Mouse (Mus musculus) adrenal gland, adult (tissue): ENCODE measurements around the gene Dcun1d3.
A peak's percentile ranks its signal among the peaks of the same experiment; 100 is the strongest.

Experiments used
- DNase-seq, 2 experiments: peaks; one replicate each; pipeline ENCODE4 v3.0.0; 2022 to 2023; ENCODE audit warnings: low spot score in 1 of 2; ENCODE audit not compliant: inconsistent age in 2 of 2

Dcun1d3 gene

GRCm38 (mm10) chr7:119875776-119876440, 20.2 kb downstream of the Dcun1d3 start:
- no peak for DNase-seq

GRCm38 (mm10) chr7:119873050-119873449, 23.0 kb downstream of the Dcun1d3 start:
- DNase-seq = no peak

GRCm38 (mm10) chr7:119872204-119872603, 23.9 kb downstream of the Dcun1d3 start:
- no peak for DNase-seq

GRCm38 (mm10) chr7:119866136-119866535, 30.0 kb downstream of the Dcun1d3 start:
- no peak for DNase-seq

GRCm38 (mm10) chr7:119864500-119864899, 31.6 kb downstream of the Dcun1d3 start:
- DNase-seq = no peak

- no peak for DNase-seq
Measured at GRCm38 (mm10) chr7:119862167-119862566, 33.9 kb downstream of the Dcun1d3 start.

GRCm38 (mm10) chr7:119861335-119862091, 34.6 kb downstream of the Dcun1d3 start:
- DNase-seq = peak; percentile 55 to 75

GRCm38 (mm10) chr7:119860971-119861334, 35.1 kb downstream of the Dcun1d3 start:
- DNase-seq = no peak

GRCm38 (mm10) chr7:119860554-119860953, 35.5 kb downstream of the Dcun1d3 start:
- no peak for DNase-seq

GRCm38 (mm10) chr7:119860116-119860515, 36.0 kb downstream of the Dcun1d3 start:
- DNase-seq = no peak

- no peak for DNase-seq
Measured at GRCm38 (mm10) chr7:119859476-119859875, 36.6 kb downstream of the Dcun1d3 start.

GRCm38 (mm10) chr7:119855031-119855430, 41.1 kb downstream of the Dcun1d3 start:
- DNase-seq = no peak

- no peak for DNase-seq
Measured at GRCm38 (mm10) chr7:119854362-119854761, 41.7 kb downstream of the Dcun1d3 start.

GRCm38 (mm10) chr7:119853186-119853585, 42.9 kb downstream of the Dcun1d3 start:
- DNase-seq = no peak

- no peak for DNase-seq
Measured at GRCm38 (mm10) chr7:119852494-119852893, 43.6 kb downstream of the Dcun1d3 start.

GRCm38 (mm10) chr7:119850737-119851136, 45.4 kb downstream of the Dcun1d3 start:
- peak; percentile 11 to 48 for DNase-seq

- DNase-seq = peak; percentile 51 to 91
Measured at GRCm38 (mm10) chr7:119849096-119849495, 47.0 kb downstream of the Dcun1d3 start.

- DNase-seq = peak in 1 of 2 experiments; percentile 54
Measured at GRCm38 (mm10) chr7:119847396-119847795, 48.7 kb downstream of the Dcun1d3 start.

- no peak for DNase-seq
Measured at GRCm38 (mm10) chr7:119845541-119845940, 50.6 kb downstream of the Dcun1d3 start.

GRCm38 (mm10) chr7:119841820-119842449, 54.2 kb downstream of the Dcun1d3 start:
- no peak for DNase-seq

- no peak for DNase-seq
Measured at GRCm38 (mm10) chr7:119835996-119836777, 59.9 kb downstream of the Dcun1d3 start.
